ENCODE assay signal across 23 mouse cellular contexts in genomic region chr10:44091757-44092156, GRCm38 (mm10). TPM values are rescaled to one million over a fixed set of nuclear protein-coding genes. Genes with fewer than 3 reads are reported as not detected.
DNase-seq lines count a peak whose midpoint lies in the region; ATAC-seq and TF ChIP-seq lines count a peak whose summit lies in the region.
"Had no signal": no experiment of that assay in that cellular context is flagged by ENCODE, and none has a peak within 500 bp of the region (broad histone marks: within the 10 kb centered on the region; RNA-seq: fewer than 3 reads in every experiment).

No protein-coding gene starts in this region.

- no peaks in the 10 kb centered on the region for H3K27me3 ChIP-seq in CH12.LX (replicated peaks)
- H3K27me3 ChIP-seq: embryonic facial prominence, embryonic 13.5 days; embryonic facial prominence, embryonic 15.5 days; forebrain, embryonic 13.5 days; forebrain, embryonic 15.5 days had no signal

- H3K9me3 ChIP-seq in CH12.LX (replicated peaks; ENCODE audit: low read length) = peaks cover 12% of the 10 kb centered on the region
- H3K9me3 ChIP-seq: forebrain, embryonic 15.5 days; G1E had no signal

- H3K36me3 ChIP-seq in CH12.LX (replicated peaks in 1 of 2; ENCODE audit: control insufficient read depth in 1 of 2, insufficient read depth in 1 of 2, low read length in 1 of 2) = no peaks in the 10 kb centered on the region
- H3K36me3 ChIP-seq: embryonic facial prominence, embryonic 13.5 days; embryonic facial prominence, embryonic 15.5 days; forebrain, embryonic 15.5 days; G1E had no signal

- no peak overlapping the region for H3K27ac ChIP-seq in CH12.LX (ENCODE audit: insufficient read depth, low read depth)
- H3K27ac ChIP-seq: embryonic facial prominence, embryonic 13.5 days; embryonic facial prominence, embryonic 15.5 days; forebrain, embryonic 13.5 days; forebrain, embryonic 15.5 days had no signal

- H3K4me3 ChIP-seq in CH12.LX (replicated peaks in 1 of 3; ENCODE audit: low read depth in 2 of 3, low read length in 2 of 3, poor library complexity in 1 of 3) = no peak overlapping the region
- H3K4me3 ChIP-seq: embryonic facial prominence, embryonic 13.5 days; embryonic facial prominence, embryonic 15.5 days; forebrain, embryonic 13.5 days; forebrain, embryonic 15.5 days had no signal

- H3K4me2 ChIP-seq in CH12.LX (ENCODE audit: insufficient read depth, low read depth, poor library complexity, severe bottlenecking) = no peak overlapping the region
- H3K4me2 ChIP-seq: embryonic facial prominence, embryonic 13.5 days; embryonic facial prominence, embryonic 15.5 days; forebrain, embryonic 13.5 days; forebrain, embryonic 15.5 days had no signal

- no peak for TF ChIP-seq EP300 in CH12.LX (IDR thresholded peaks at IDR 0.05; ENCODE audit: low read length)

- TF ChIP-seq CTCF in CH12.LX (conservative IDR thresholded peaks at IDR 0.05 in 1 of 2, IDR thresholded peaks at IDR 0.05 in 1 of 2; ENCODE audit: low read depth in 2 of 2, low read length in 2 of 2) = no peak

- no peaks in the 10 kb centered on the region for H3K4me1 ChIP-seq in CH12.LX (ENCODE audit: control insufficient read depth in 1 of 2, insufficient read depth in 2 of 2)
- H3K4me1 ChIP-seq: embryonic facial prominence, embryonic 13.5 days; embryonic facial prominence, embryonic 15.5 days; forebrain, embryonic 13.5 days; forebrain, embryonic 15.5 days had no signal

- in situ Hi-C loops in CH12.LX (cut with MboI; ENCODE audit: low pct_ligation_motif_present, low pct_unique_long_range_greater_than_20kb, low sequenced_read_pairs) = no loop called here

- dilution Hi-C loops in CH12.LX (cut with MboI; ENCODE audit: extremely low pct_ligation_motif_present, extremely low pct_unique_long_range_greater_than_20kb, low sequenced_read_pairs) = no loop called here

- TF ChIP-seq RAD21 in CH12.LX (IDR thresholded peaks at IDR 0.05; ENCODE audit: low read depth, low read length) = no peak

- no peak for TF ChIP-seq POLR2A in CH12.LX (IDR thresholded peaks at IDR 0.05; ENCODE audit: low read depth, low read length)

- no peak overlapping the region for H3K9ac ChIP-seq in CH12.LX (ENCODE audit: insufficient read depth, low read depth)
- H3K9ac ChIP-seq: embryonic facial prominence, embryonic 13.5 days; embryonic facial prominence, embryonic 15.5 days; forebrain, embryonic 13.5 days; forebrain, embryonic 15.5 days; forebrain, postnatal 0 days had no signal

- no peaks in the 10 kb centered on the region for H3K79me2 ChIP-seq in CH12.LX (replicated peaks; ENCODE audit: control insufficient read depth, extremely low read depth, insufficient read depth, poor library complexity, severe bottlenecking)

- ATAC-seq in erythroblast, adult 5-6 weeks (replicated peaks; ENCODE audit: low FRiP score, poor library complexity, severe bottlenecking) = peak; percentile 67
- ATAC-seq: CD4-positive, CD25-positive, alpha-beta regulatory T cell, adult 4 months; forebrain, embryonic 13.5 days; forebrain, embryonic 15.5 days; forebrain, postnatal 0 days had no signal

- DNase-seq in 3T3-L1 (ENCODE audit: low read depth, low spot score) (peak; percentile 31), CH12.LX (ENCODE audit: extremely low read depth) (no peak)
- DNase-seq in kidney, postnatal 25 days = no peak
- no peak for DNase-seq in heart, adult 11 months
- DNase-seq: adrenal gland, adult 2 months; adrenal gland, postnatal 10 days; adrenal gland, postnatal 25 days; B cell, adult 2 months; cerebellum, adult 11 months; cerebellum, adult 18-20 months; cerebellum, adult 8-10 months; cerebellum, adult 9-11 months; cerebellum, postnatal 14 days; cerebellum, postnatal 36 days; embryo, embryonic 11 days; forebrain, postnatal 0 days had no signal

TF ChIP-seq in CH12.LX, 34 proteins besides CTCF, POLR2A, EP300 and RAD21:
- TF ChIP-seq MAFK (IDR thresholded peaks at IDR 0.05; ENCODE audit: insufficient replicate concordance, low read length) = peak; percentile 57; the same call in 1 of the 2 replicates
- no peak for TF ChIP-seq ZKSCAN1 (IDR thresholded peaks at IDR 0.05; ENCODE audit: borderline replicate concordance, low read depth, low read length)

RNA-seq across cellular contexts. Expression of gene Crybg1, which starts 56.9 kb away (rescaled TPM):
- total RNA-seq in CH12.LX (2012; rRNA removed) = 5.0 and 6.6 TPM in 2 replicates
- 3.8 and 3.9 TPM in 2 replicates for total RNA-seq in CH12.LX (2014; rRNA removed)
- 5.1 and 5.2 TPM in 2 replicates for polyA plus RNA-seq in CH12.LX (2012; ENCODE audit: insufficient read length, low read depth)
- total RNA-seq in erythroblast, adult 5-6 weeks (2015; ENCODE audit: low replicate concordance) = 0.58 and 1.7 TPM in 2 replicates
- total RNA-seq in erythroblast, adult 5-6 weeks (2017; ENCODE audit: low replicate concordance) = 1.5 TPM in 2 replicates
